Mouse (Mus musculus): Measurements from ENCODE around the gene Tns3.

- no peak for TF ChIP-seq POLR2A (IDR thresholded peaks at IDR 0.05; ENCODE audit: borderline replicate concordance, insufficient read depth, low read length)
- TF ChIP-seq CTCF (IDR thresholded peaks at IDR 0.05; ENCODE audit: borderline replicate concordance, insufficient read depth, low read depth, low read length), result no peak
These were observed 154.7 kb downstream of the Tns3 start for GRCm38 (mm10) chr11:8509614-8510013.
